In the genomic region with DNA sequence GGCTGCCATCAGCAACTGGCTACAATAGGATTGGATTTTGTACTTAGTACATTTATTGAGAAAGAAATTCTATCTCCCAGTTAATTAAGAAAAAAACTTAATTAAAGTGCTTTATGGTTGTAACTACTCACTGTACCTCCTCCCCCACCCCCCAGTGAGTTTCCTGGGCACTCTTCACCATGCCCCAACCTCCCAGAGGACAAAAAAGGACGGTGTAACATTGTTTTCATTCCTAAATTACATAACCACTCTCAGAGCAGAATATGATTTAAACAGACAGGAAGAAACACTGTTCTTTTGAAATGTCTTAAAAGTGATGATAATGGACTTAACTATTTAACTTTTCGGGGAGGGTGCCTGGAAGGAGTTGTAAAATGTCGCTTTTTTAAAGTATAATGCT, we compare ENCODE assay signal across 37 mouse cellular contexts. TPM values are rescaled to one million over a fixed set of nuclear protein-coding genes. Genes with fewer than 3 reads are reported as not detected.
DNase-seq lines count a peak whose midpoint lies in the region; ATAC-seq and TF ChIP-seq lines count a peak whose summit lies in the region.
"Had no signal": no experiment of that assay in that cellular context is flagged by ENCODE, and none has a peak within 500 bp of the region (broad histone marks: within the 10 kb centered on the region; RNA-seq: fewer than 3 reads in every experiment).

No protein-coding gene starts in this region.

- no peak for DNase-seq in embryonic facial prominence, embryonic 10.5 days (ENCODE audit: low spot score)
- no peak for DNase-seq in heart, adult 18-20 months
- DNase-seq in layer of hippocampus, adult 2 months (ENCODE audit: low spot score in 2 of 2) = no peak
- DNase-seq in layer of hippocampus, postnatal 14 days (ENCODE audit: low spot score in 2 of 2) = no peak
- DNase-seq: adrenal gland, adult 2 months; cerebellum, adult 11 months; cerebellum, adult 9-10 months; cerebellum, postnatal 36 days; gastrocnemius, postnatal 10 days; kidney, adult 18-20 months; kidney, postnatal 10 days; layer of hippocampus, postnatal 36 days; left cerebral cortex, postnatal 4 days; liver, postnatal 0 days; thymus, adult 2 months; thymus, postnatal 36 days had no signal

- peaks cover 46% of the 10 kb centered on the region for H3K36me3 ChIP-seq in embryonic facial prominence, embryonic 12.5 days
- H3K36me3 ChIP-seq in embryonic facial prominence, embryonic 10.5 days (replicated peaks) = peaks cover 92% of the 10 kb centered on the region
- peaks cover 75% of the 10 kb centered on the region for H3K36me3 ChIP-seq in heart, embryonic 13.5 days
- H3K36me3 ChIP-seq in intestine, embryonic 15.5 days = peaks cover 5% of the 10 kb centered on the region

- WGBS in embryonic facial prominence, embryonic 12.5 days = 59% methylated on average over 3 of the region's 3 CpGs
- 82% methylated on average over 3 of the region's 3 CpGs for WGBS in embryonic facial prominence, embryonic 10.5 days
- 54% methylated on average over 3 of the region's 3 CpGs for WGBS in heart, embryonic 13.5 days
- 63% methylated on average over 3 of the region's 3 CpGs for WGBS in intestine, embryonic 15.5 days

- TF ChIP-seq CTCF in layer of hippocampus, adult 2 months (conservative IDR thresholded peaks at IDR 0.05) = no peak

- H3K27me3 ChIP-seq in embryonic facial prominence, embryonic 12.5 days = no peaks in the 10 kb centered on the region
- no peaks in the 10 kb centered on the region for H3K27me3 ChIP-seq in embryonic facial prominence, embryonic 10.5 days (replicated peaks; ENCODE audit: low read depth, poor library complexity, severe bottlenecking)
- H3K27me3 ChIP-seq in heart, embryonic 13.5 days (replicated peaks) = no peaks in the 10 kb centered on the region
- H3K27me3 ChIP-seq in intestine, embryonic 15.5 days (replicated peaks) = no peaks in the 10 kb centered on the region
- H3K27me3 ChIP-seq: embryonic facial prominence, embryonic 13.5 days; hindbrain, embryonic 15.5 days; liver, embryonic 12.5 days; midbrain, embryonic 13.5 days; neural tube, embryonic 13.5 days had no signal

- 0 out of 2 replicates have a peak overlapping the region, but pooled peaks have one; percentile 18 for H3K27ac ChIP-seq in embryonic facial prominence, embryonic 12.5 days
- H3K27ac ChIP-seq in embryonic facial prominence, embryonic 10.5 days (replicated peaks) = no peak overlapping the region
- 0 out of 2 replicates have a peak overlapping the region, but pooled peaks have one; percentile 32 for H3K27ac ChIP-seq in heart, embryonic 13.5 days (replicated peaks)
- H3K27ac ChIP-seq in layer of hippocampus, adult 2 months = peak overlapping the region; percentile 65; the same call in 1 of the 2 replicates
- H3K27ac ChIP-seq in intestine, embryonic 15.5 days = no peak overlapping the region
- H3K27ac ChIP-seq: hindbrain, embryonic 10.5 days; hindbrain, embryonic 15.5 days; liver, embryonic 12.5 days; macrophage; midbrain, embryonic 13.5 days; neural tube, embryonic 13.5 days had no signal

- ATAC-seq in embryonic facial prominence, embryonic 12.5 days (ENCODE audit: insufficient number of reproducible peaks, insufficient read depth, low FRiP score, low TSS enrichment) = no peak
- no peak for ATAC-seq in heart, embryonic 13.5 days (ENCODE audit: extremely low read depth, insufficient number of reproducible peaks, low FRiP score, low TSS enrichment)
- ATAC-seq in intestine, embryonic 15.5 days = no peak
- ATAC-seq: forebrain, embryonic 16.5 days; inflammation-experienced regulatory T-cells, adult 6 months; liver, embryonic 12.5 days; liver, postnatal 0 days; midbrain, embryonic 13.5 days had no signal

- H3K9me3 ChIP-seq in embryonic facial prominence, embryonic 12.5 days = no peaks in the 10 kb centered on the region
- no peaks in the 10 kb centered on the region for H3K9me3 ChIP-seq in embryonic facial prominence, embryonic 10.5 days
- 0 out of 2 replicates have a peak, but pooled peaks cover 4% of the 10 kb centered on the region for H3K9me3 ChIP-seq in heart, embryonic 13.5 days
- H3K9me3 ChIP-seq in intestine, embryonic 15.5 days = no peaks in the 10 kb centered on the region
- H3K9me3 ChIP-seq: embryonic facial prominence, embryonic 13.5 days; hindbrain, embryonic 10.5 days; hindbrain, embryonic 15.5 days; liver, embryonic 12.5 days; midbrain, embryonic 13.5 days; neural tube, embryonic 13.5 days had no signal

- peaks cover 7% of the 10 kb centered on the region; the same call in 1 of the 2 replicates for H3K4me1 ChIP-seq in embryonic facial prominence, embryonic 12.5 days
- peaks cover 8% of the 10 kb centered on the region for H3K4me1 ChIP-seq in embryonic facial prominence, embryonic 10.5 days
- H3K4me1 ChIP-seq in heart, embryonic 13.5 days = peaks cover 7% of the 10 kb centered on the region
- H3K4me1 ChIP-seq in intestine, embryonic 15.5 days (replicated peaks) = no peaks in the 10 kb centered on the region
- H3K4me1 ChIP-seq: embryonic facial prominence, embryonic 13.5 days; hindbrain, embryonic 10.5 days; hindbrain, embryonic 15.5 days; liver, embryonic 12.5 days; midbrain, embryonic 13.5 days; neural tube, embryonic 13.5 days had no signal

- H3K4me3 ChIP-seq in embryonic facial prominence, embryonic 12.5 days = no peak overlapping the region
- no peak overlapping the region for H3K4me3 ChIP-seq in embryonic facial prominence, embryonic 10.5 days
- H3K4me3 ChIP-seq in heart, embryonic 13.5 days = no peak overlapping the region
- H3K4me3 ChIP-seq in layer of hippocampus, adult 2 months = no peak overlapping the region
- H3K4me3 ChIP-seq in intestine, embryonic 15.5 days (replicated peaks) = no peak overlapping the region
- H3K4me3 ChIP-seq: embryonic facial prominence, embryonic 13.5 days; erythroblast, embryonic 14.5 days; hindbrain, embryonic 10.5 days; hindbrain, embryonic 15.5 days; liver, embryonic 12.5 days; midbrain, embryonic 13.5 days; neural tube, embryonic 13.5 days had no signal

- H3K4me2 ChIP-seq in embryonic facial prominence, embryonic 12.5 days (replicated peaks) = no peak overlapping the region
- H3K4me2 ChIP-seq in heart, embryonic 13.5 days = no peak overlapping the region
- H3K4me2 ChIP-seq in intestine, embryonic 15.5 days (replicated peaks) = no peak overlapping the region
- H3K4me2 ChIP-seq: embryonic facial prominence, embryonic 13.5 days; hindbrain, embryonic 15.5 days; liver, embryonic 12.5 days; midbrain, embryonic 13.5 days; neural tube, embryonic 13.5 days had no signal

- H3K9ac ChIP-seq in embryonic facial prominence, embryonic 12.5 days = no peak overlapping the region
- 0 out of 2 replicates have a peak overlapping the region, but pooled peaks have one; percentile 1 for H3K9ac ChIP-seq in heart, embryonic 13.5 days
- no peak overlapping the region for H3K9ac ChIP-seq in intestine, embryonic 15.5 days
- H3K9ac ChIP-seq: embryonic facial prominence, embryonic 13.5 days; hindbrain, embryonic 15.5 days; liver, embryonic 12.5 days; liver, postnatal 0 days; midbrain, embryonic 13.5 days; neural tube, embryonic 13.5 days had no signal

RNA-seq across cellular contexts. Expression of a gene that starts 23.4 kb away (rescaled TPM):
- polyA plus RNA-seq in embryonic facial prominence, embryonic 12.5 days (2016; fragmentation: Nextera tagmentation; extraction: Ambion mirVana) = 308 and 319 TPM in 2 replicates
- polyA plus RNA-seq in embryonic facial prominence, embryonic 10.5 days (2016; fragmentation: Nextera tagmentation; extraction: Ambion mirVana) = 275 and 285 TPM in 2 replicates
- polyA plus RNA-seq in heart, embryonic 13.5 days (2015; fragmentation: Nextera tagmentation; extraction: Ambion mirVana) = 140 and 154 TPM in 2 replicates
- 10 to 100 TPM; 29.7 to 32.8 TPM for total RNA-seq in heart, adult 18-20 months (2021)
- 10 to 100 TPM; 91.8 to 92.3 TPM for total RNA-seq in layer of hippocampus, adult 2 months (2021)
- 100 to 1,000 TPM; 110 to 116 TPM for total RNA-seq in layer of hippocampus, postnatal 14 days (2021)
- 149 and 178 TPM in 2 replicates for polyA plus RNA-seq in intestine, embryonic 15.5 days (2015; fragmentation: Nextera tagmentation; extraction: Ambion mirVana)

RNA-seq across cellular contexts. Expression of a gene that starts 24.8 kb away (rescaled TPM):
- 0.88 and 0.89 TPM in 2 replicates for polyA plus RNA-seq in embryonic facial prominence, embryonic 12.5 days (2016; fragmentation: Nextera tagmentation; extraction: Ambion mirVana)
- polyA plus RNA-seq in embryonic facial prominence, embryonic 10.5 days (2016; fragmentation: Nextera tagmentation; extraction: Ambion mirVana) = 0.49 and 1.00 TPM in 2 replicates
- 0.55 and 1.4 TPM in 2 replicates for polyA plus RNA-seq in heart, embryonic 13.5 days (2015; fragmentation: Nextera tagmentation; extraction: Ambion mirVana)
- total RNA-seq in heart, adult 18-20 months (2021) = 1 to 10 TPM in 1 of 2 experiments, under 1 TPM in 1; 0.74 to 2.0 TPM
- 1 to 10 TPM; 2.0 to 4.8 TPM for total RNA-seq in layer of hippocampus, adult 2 months (2021)
- total RNA-seq in layer of hippocampus, postnatal 14 days (2021) = 1 to 10 TPM; 2.9 to 3.5 TPM
- polyA plus RNA-seq in intestine, embryonic 15.5 days (2015; fragmentation: Nextera tagmentation; extraction: Ambion mirVana) = 1.5 and 1.6 TPM in 2 replicates

RNA-seq across cellular contexts. Expression of a gene that starts 54.7 kb away (rescaled TPM):
- not detected in 2 replicates for polyA plus RNA-seq in embryonic facial prominence, embryonic 12.5 days (2016; fragmentation: Nextera tagmentation; extraction: Ambion mirVana)
- polyA plus RNA-seq in embryonic facial prominence, embryonic 10.5 days (2016; fragmentation: Nextera tagmentation; extraction: Ambion mirVana) = 0.20 TPM in 1 of 2 replicates, not detected in the other
- not detected in 2 replicates for polyA plus RNA-seq in heart, embryonic 13.5 days (2015; fragmentation: Nextera tagmentation; extraction: Ambion mirVana)
- not detected for total RNA-seq in heart, adult 18-20 months (2021)
- total RNA-seq in layer of hippocampus, adult 2 months (2021) = not detected
- total RNA-seq in layer of hippocampus, postnatal 14 days (2021) = not detected
- polyA plus RNA-seq in intestine, embryonic 15.5 days (2015; fragmentation: Nextera tagmentation; extraction: Ambion mirVana) = not detected in 2 replicates
- total RNA-seq: adrenal gland, adult 2 months; gastrocnemius, postnatal 10 days; granulocyte monocyte progenitor cell, adult 5-6 weeks; layer of hippocampus, adult 8-10 months; layer of hippocampus, postnatal 36 days; left cerebral cortex, postnatal 4 days; megakaryocyte-erythroid progenitor cell, adult 5-6 weeks; MEL had no signal
- polyA plus RNA-seq: adrenal gland, adult 2 months; embryonic facial prominence, embryonic 13.5 days; erythroblast, embryonic 14.5 days; forebrain, embryonic 11.5 days; forebrain, embryonic 16.5 days; heart, embryonic 16.5 days; hindbrain, embryonic 10.5 days; hindbrain, embryonic 15.5 days; inflammation-experienced regulatory T-cells, adult 6 months; limb, embryonic 14.5 days; liver, embryonic 12.5 days; liver, postnatal 0 days; lung, embryonic 16.5 days; macrophage; midbrain, embryonic 13.5 days; neural tube, embryonic 13.5 days; thymus, adult 2 months had no signal

Comparison
In these comparisons a context has a peak if more than half of its experiments do, and no peak if none do; other contexts are left out.
1. H3K27ac ChIP-seq: peak in embryonic facial prominence, embryonic 12.5 days (single experiment), heart, embryonic 13.5 days (single experiment) and layer of hippocampus, adult 2 months (single experiment); none in embryonic facial prominence, embryonic 10.5 days (single experiment) and intestine, embryonic 15.5 days (single experiment).